Mouse (Mus musculus) kidney, postnatal 0 days (tissue): ENCODE measurements around the gene Sh3d21. TPM values are rescaled to one million over a fixed set of nuclear protein-coding genes. Genes with fewer than 3 reads are reported as not detected.

Experiments
- ATAC-seq: fragments of 200-750 bp; cut with Nextera tagmentation; replicated peaks from 2 replicates; pipeline ENCODE4 v1.8.0; 2017; ENCODE audit warnings: low read depth, moderate number of reproducible peaks, moderate TSS enrichment, moderate library complexity; ENCODE audit not compliant: low FRiP score
- DNase-seq: peaks from one replicate; pipeline ENCODE4 v3.0.0-alpha.2; 2016; ENCODE audit warnings: low spot score
- H3K27ac ChIP-seq: fragments of 300-500 bp; sonication (generic); 2 replicates; pipeline ENCODE4 v1.5.1; 2014; ENCODE audit warnings: mild to moderate bottlenecking
- H3K27me3 ChIP-seq: fragments of 300-500 bp; sonication (generic); 2 replicates; pipeline ENCODE4 v1.6.1; 2014; ENCODE audit warnings: low read length, mixed read lengths; ENCODE audit not compliant: insufficient read depth
- H3K36me3 ChIP-seq: fragments of 300-500 bp; sonication (generic); 2 replicates; pipeline ENCODE4 v1.6.1; 2014; ENCODE audit warnings: low read length, mixed read lengths; ENCODE audit not compliant: insufficient read depth
- H3K4me1 ChIP-seq: fragments of 300-500 bp; sonication (generic); replicated peaks from 2 replicates; pipeline ENCODE4 v1.6.1; 2014; ENCODE audit warnings: antibody characterized with exemption, low read length, mixed read lengths; ENCODE audit not compliant: insufficient read depth
- H3K4me2 ChIP-seq: fragments of 300-500 bp; sonication (generic); 2 replicates; pipeline ENCODE4 v1.6.1; 2014; ENCODE audit warnings: mild to moderate bottlenecking, low read length, moderate library complexity, mixed read lengths
- H3K4me3 ChIP-seq: fragments of 300-500 bp; sonication (generic); replicated peaks from 2 replicates; pipeline ENCODE4 v1.5.1; 2014; ENCODE audit warnings: low read depth, low read length
- H3K9ac ChIP-seq: fragments of 300-500 bp; sonication (generic); 2 replicates; pipeline ENCODE4 v1.6.1; 2014; ENCODE audit warnings: low read depth, low read length
- H3K9me3 ChIP-seq: fragments of 300-500 bp; sonication (generic); replicated peaks from 2 replicates; pipeline ENCODE4 v1.6.1; 2016; ENCODE audit warnings: low read length, inconsistent platforms, mixed read lengths
- CTCF ChIP-seq: IDR thresholded peaks from 2 replicates; pipeline ENCODE4 v1.5.1; 2016; ENCODE audit warnings: antibody characterized with exemption, low read depth, mild to moderate bottlenecking, moderate library complexity
- WGBS: fragments of 180-500 bp; shearing (Covaris S2); extraction: QIAGEN DNeasy Blood & Tissue Kit; methylation state at CpG from one replicate; pipeline ENCODE4 v1.1.7; 2014; 5-methylcytosine and 5-hydroxymethylcytosine counted together
- polyA plus RNA-seq: library from polyadenylated mRNA; unstranded; fragments of >200 nt; fragmentation: Nextera tagmentation; extraction: Ambion mirVana; gene quantifications from 2 replicates; pipeline ENCODE4 v1.2.1, GENCODE M21; 2015

The Sh3d21 gene
- polyA plus RNA-seq, 1 experiment from 2014 or later: 9.7 TPM

DNA sequence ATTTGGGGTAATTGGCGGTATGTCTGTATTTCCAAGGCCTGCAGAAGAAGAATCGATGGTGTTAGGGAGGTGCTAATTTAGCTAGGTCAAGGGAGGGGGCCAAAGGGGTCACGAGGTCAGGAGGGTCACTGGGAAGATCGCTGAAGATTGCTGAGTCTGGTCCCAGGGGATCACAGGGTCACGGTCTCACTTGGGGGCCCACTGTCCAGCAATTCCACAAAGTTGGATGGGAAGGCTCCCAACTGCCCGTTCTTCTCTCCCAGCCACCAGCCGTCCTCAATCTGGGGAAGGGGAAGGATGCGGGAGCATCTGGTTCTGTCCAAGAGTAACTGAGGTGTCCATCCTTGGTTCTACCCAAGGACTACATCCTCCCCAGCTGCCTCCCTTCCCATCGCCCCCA lies 1.3 kb downstream of the Sh3d21 start:
- peaks cover 19% of the 10 kb centered on the region for H3K4me1 ChIP-seq
- peak overlapping the region; percentile 89 for H3K9ac ChIP-seq
- no peaks in the 10 kb centered on the region for H3K9me3 ChIP-seq
- WGBS: 55% methylated on average over 9 of the region's 9 CpGs
- peak overlapping the region; percentile 93; the same call in 1 of the 2 replicates for H3K27ac ChIP-seq
- DNase-seq: no peak
- 0 out of 2 replicates have a peak, but pooled peaks have one; percentile 1 for ATAC-seq
- peaks cover 16% of the 10 kb centered on the region for H3K36me3 ChIP-seq
- TF ChIP-seq CTCF: no peak
- no peaks in the 10 kb centered on the region for H3K27me3 ChIP-seq
- H3K4me3 ChIP-seq: peak overlapping the region; percentile 57
- H3K4me2 ChIP-seq: peak overlapping the region; percentile 99

DNA sequence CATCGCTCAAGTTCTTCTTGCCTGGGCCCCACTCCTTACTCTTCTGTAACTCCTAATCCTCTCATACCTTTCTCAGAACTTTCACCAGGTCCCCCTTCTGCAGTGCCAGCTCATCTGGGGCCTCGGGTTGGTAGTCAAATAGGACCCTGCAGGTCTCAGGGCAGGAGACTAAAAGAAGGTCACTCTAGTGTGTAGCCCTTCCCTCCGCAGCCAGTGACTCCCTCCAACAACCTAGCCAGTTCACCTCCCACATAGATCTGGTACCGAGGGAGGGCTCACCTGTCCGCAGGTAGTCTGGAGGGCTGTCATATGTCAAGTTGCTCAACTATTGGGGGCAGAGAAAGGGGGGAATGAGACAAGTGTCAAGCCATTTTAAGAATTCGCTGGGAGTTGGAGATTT lies 1.8 kb downstream of the Sh3d21 start:
- 84% methylated on average over 6 of the region's 6 CpGs for WGBS
- DNase-seq (no peak), ATAC-seq (no peak)
- Histone ChIP-seq H3K9me3 (no peaks in the 10 kb centered on the region), H3K27ac (no peak overlapping the region), H3K4me3 (no peak overlapping the region), H3K9ac (no peak overlapping the region), H3K27me3 (no peaks in the 10 kb centered on the region), H3K4me2 (no peak overlapping the region; the same call in 1 of the 2 replicates), H3K36me3 (peaks cover 10% of the 10 kb centered on the region; the same call in 1 of the 2 replicates), H3K4me1 (peaks cover 19% of the 10 kb centered on the region)
- TF ChIP-seq CTCF: no peak

DNA sequence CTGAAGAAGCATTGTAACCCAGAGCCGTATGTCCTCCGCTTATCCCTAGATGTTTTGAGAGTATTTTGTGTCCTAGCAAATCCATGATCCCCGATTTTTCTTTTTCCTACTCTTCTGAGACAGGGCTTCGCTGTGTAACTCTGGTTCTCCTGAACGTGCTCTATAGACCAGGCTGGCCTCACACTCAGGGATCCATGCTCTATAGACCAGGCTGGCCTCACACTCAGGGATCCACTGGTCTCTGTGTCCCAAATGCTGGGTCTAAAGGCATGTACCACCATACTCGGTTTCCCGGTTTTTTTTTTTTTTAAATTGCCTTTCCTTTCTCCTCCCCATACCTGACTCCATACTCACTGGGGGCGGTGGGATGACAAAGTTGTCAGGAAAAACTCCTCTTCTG lies 2.3 kb downstream of the Sh3d21 start:
- Histone ChIP-seq H3K27me3 (no peaks in the 10 kb centered on the region), H3K36me3 (peaks cover 5% of the 10 kb centered on the region; the same call in 1 of the 2 replicates), H3K27ac (no peak overlapping the region), H3K4me3 (no peak overlapping the region), H3K9me3 (no peaks in the 10 kb centered on the region), H3K4me1 (peaks cover 19% of the 10 kb centered on the region), H3K4me2 (no peak overlapping the region), H3K9ac (no peak overlapping the region)
- DNase-seq: no peak
- TF ChIP-seq CTCF: no peak
- 87% methylated on average over 8 of the region's 8 CpGs for WGBS
- ATAC-seq: no peak

DNA sequence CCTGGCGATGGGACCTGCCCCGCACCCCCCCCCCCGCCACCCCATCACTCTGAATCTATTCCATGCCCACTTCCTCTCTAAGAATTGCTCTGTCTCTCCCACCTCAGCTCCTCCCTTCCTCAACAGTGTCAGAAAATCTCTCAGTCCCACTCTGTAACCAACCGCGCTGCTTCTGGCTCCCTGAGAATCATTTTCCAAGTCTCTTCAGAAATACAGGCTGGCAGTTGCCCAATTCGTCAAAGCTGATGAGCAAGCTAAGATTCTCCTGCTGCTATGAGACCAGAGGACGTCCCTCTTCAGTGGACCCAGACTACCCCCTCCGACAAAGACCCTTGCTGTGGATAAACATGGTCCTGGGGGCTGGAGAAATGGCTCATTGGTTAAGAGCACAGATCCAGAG lies 3.8 kb downstream of the Sh3d21 start:
- Histone ChIP-seq H3K27me3 (no peaks in the 10 kb centered on the region), H3K4me1 (peaks cover 26% of the 10 kb centered on the region), H3K27ac (no peak overlapping the region), H3K36me3 (no peaks in the 10 kb centered on the region), H3K4me3 (no peak overlapping the region), H3K9ac (no peak overlapping the region), H3K9me3 (no peaks in the 10 kb centered on the region), H3K4me2 (no peak overlapping the region)
- TF ChIP-seq CTCF: no peak
- WGBS: 73% methylated on average over 8 of the region's 8 CpGs
- ATAC-seq (no peak), DNase-seq (no peak)

DNA sequence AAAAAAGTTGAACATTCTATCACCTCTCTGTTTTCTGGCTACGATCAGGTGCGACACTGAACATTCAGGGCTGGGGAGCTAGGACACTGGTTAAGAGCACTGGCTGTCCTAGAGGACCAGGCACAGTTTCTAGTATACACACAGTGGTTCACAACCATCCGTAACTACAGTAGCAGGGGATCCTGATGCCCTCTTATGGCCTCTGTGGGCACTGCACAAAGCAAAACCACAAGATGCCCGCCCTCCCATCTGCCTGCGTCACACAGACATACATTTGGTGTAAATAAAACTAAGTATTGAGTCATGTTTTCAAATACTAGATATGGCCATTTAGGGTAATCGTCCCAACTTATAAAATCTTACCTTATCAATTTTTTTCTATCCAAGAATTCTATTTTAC lies 5.7 kb downstream of the Sh3d21 start:
- no peaks in the 10 kb centered on the region for H3K27me3 ChIP-seq
- ATAC-seq (no peak), DNase-seq (no peak)
- no peak overlapping the region for H3K4me2 ChIP-seq
- WGBS: 94% methylated on average over 6 of the region's 6 CpGs
- H3K9ac ChIP-seq: no peak overlapping the region
- H3K4me1 ChIP-seq: peaks cover 18% of the 10 kb centered on the region
- H3K9me3 ChIP-seq: no peaks in the 10 kb centered on the region
- no peak overlapping the region for H3K27ac ChIP-seq
- TF ChIP-seq CTCF: peak; percentile 47; the same call in 1 of the 2 replicates
- H3K4me3 ChIP-seq: no peak overlapping the region
- H3K36me3 ChIP-seq: no peaks in the 10 kb centered on the region

DNA sequence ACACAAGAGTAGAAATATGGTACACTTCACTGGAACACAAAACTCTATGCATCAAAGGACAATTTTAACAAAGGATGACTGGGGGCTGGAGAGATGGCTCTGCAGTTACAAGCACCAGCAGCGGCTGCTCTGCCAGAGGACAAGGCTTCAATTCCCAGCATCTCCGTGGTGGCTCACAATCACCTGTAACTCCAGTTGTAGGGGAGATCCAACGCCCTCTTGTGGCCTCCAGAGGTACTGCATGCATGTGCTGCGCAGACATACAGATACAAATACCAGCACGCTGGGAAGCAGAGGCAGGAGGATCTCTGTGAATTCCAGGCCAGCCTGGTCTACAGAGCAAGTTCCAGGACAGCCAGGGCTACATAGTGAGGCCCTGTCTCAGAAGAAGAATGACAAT lies 6.7 kb downstream of the Sh3d21 start:
- H3K9me3 ChIP-seq: no peaks in the 10 kb centered on the region
- no peak for DNase-seq
- no peak overlapping the region for H3K4me3 ChIP-seq
- H3K27me3 ChIP-seq: no peaks in the 10 kb centered on the region
- 59% methylated on average over 5 of the region's 5 CpGs for WGBS
- H3K4me2 ChIP-seq: no peak overlapping the region
- TF ChIP-seq CTCF: peak; percentile 76
- no peak for ATAC-seq
- H3K27ac ChIP-seq: peak overlapping the region; percentile 84
- 0 out of 2 replicates have a peak, but pooled peaks cover 6% of the 10 kb centered on the region for H3K36me3 ChIP-seq
- H3K4me1 ChIP-seq: peaks cover 12% of the 10 kb centered on the region
- no peak overlapping the region for H3K9ac ChIP-seq

DNA sequence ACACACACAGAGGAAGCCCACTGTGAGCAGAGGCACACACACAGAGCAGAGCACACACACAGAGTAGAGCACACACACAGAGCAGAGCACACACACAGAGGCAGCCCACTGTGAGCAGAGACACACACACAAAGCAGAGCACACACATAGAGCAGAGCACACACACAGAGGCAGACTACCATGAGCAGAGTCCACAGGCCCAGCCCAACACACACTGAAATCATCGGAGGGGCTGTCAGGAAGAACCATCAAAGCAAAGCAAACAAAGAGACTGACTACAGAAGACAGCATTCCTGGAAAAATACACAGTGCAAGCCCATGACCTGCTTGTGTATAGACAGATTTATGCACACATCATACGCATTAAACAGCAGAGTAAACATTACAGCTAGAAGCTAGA lies 7.4 kb downstream of the Sh3d21 start:
- no peak for TF ChIP-seq CTCF
- Histone ChIP-seq H3K4me3 (no peak overlapping the region), H3K4me2 (no peak overlapping the region), H3K9ac (0 out of 2 replicates have a peak overlapping the region, but pooled peaks have one; percentile 3), H3K36me3 (0 out of 2 replicates have a peak, but pooled peaks cover 14% of the 10 kb centered on the region), H3K9me3 (no peaks in the 10 kb centered on the region), H3K4me1 (peaks cover 19% of the 10 kb centered on the region), H3K27me3 (no peaks in the 10 kb centered on the region), H3K27ac (peak overlapping the region; percentile 84)
- 15% methylated on average over 2 of the region's 2 CpGs for WGBS
- DNase-seq: peak; percentile 86
- ATAC-seq: peak; percentile 62
